Mouse (Mus musculus): Measurements from ENCODE around the gene Sostdc1. TPM values are rescaled to one million over a fixed set of nuclear protein-coding genes. Genes with fewer than 3 reads are reported as not detected.

The Sostdc1 gene
- polyA plus RNA-seq, 2 experiments from 2014 or later: 6.4 to 13.1 TPM

Other genes starting within 250 kb of the Sostdc1 start
- gene Ankmy2, start 157.0 kb upstream of the Sostdc1 start, polyA plus RNA-seq (2017; shearing (Covaris generic)): 10 to 100 TPM; 47.9 to 53.4 TPM
- gene Bzw2, start 156.1 kb upstream of the Sostdc1 start, polyA plus RNA-seq (2017; shearing (Covaris generic)): 100 to 1,000 TPM; 167 to 181 TPM
- not detected for gene Lrrc72, start 60.7 kb upstream of the Sostdc1 start, polyA plus RNA-seq (2017; shearing (Covaris generic))
- gene Ispd, start 67.3 kb downstream of the Sostdc1 start, polyA plus RNA-seq (2017; shearing (Covaris generic)): 1 to 10 TPM; 1.8 to 2.7 TPM
- gene D630036H23Rik, start 68.0 kb downstream of the Sostdc1 start, polyA plus RNA-seq (2017; shearing (Covaris generic)): not detected